Mouse (Mus musculus): ENCODE measurements around the gene Vps37b.

Vps37b gene

DNA sequence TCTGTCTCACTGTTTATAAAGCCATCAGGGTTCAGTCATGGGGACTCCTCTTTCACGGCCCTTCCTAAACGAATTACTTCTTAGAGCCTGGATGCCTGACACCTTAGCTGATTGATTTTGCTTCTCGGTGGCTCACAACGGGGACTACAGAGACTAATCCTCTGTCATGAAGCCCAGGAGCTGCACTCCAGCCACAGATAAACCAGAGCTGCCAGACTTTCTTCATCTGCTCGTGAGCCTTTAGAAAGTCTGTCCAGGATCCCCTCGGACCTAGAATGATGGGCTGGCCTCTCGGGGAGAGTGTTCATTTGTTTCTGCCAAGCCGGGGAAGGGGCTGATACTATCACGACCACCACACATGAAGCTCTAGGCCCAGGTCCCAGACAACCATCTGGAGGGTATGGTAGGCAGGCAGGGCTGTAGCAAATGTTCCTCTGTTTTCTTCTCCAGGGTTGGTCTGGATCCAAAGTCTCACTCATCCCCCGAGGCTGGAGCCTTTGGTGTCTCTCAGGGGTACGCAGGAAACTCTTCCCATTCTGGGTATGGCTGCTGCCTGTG lies 13.5 kb upstream of the Vps37b start:
- no peak for DNase-seq

DNA sequence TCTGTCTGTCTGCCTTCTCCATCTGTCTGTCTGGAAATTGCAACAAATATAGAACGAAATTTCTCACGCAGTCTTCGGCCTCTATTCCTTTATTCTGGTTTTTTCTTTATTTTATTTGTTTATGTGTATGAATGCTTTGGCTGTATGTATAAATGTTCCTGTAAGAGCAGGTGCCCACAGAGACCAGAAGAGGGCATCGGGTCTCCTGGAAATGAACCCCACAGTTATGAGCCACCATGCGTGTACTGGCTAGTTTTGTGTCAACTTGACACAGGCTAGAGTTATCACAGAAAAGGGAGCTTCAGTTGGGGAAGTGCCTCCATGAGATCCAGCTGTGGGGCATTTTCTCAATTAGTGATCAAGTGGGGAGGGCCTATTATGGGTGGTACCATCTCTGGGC lies 11.9 kb upstream of the Vps37b start:
- DNase-seq = no peak

DNA sequence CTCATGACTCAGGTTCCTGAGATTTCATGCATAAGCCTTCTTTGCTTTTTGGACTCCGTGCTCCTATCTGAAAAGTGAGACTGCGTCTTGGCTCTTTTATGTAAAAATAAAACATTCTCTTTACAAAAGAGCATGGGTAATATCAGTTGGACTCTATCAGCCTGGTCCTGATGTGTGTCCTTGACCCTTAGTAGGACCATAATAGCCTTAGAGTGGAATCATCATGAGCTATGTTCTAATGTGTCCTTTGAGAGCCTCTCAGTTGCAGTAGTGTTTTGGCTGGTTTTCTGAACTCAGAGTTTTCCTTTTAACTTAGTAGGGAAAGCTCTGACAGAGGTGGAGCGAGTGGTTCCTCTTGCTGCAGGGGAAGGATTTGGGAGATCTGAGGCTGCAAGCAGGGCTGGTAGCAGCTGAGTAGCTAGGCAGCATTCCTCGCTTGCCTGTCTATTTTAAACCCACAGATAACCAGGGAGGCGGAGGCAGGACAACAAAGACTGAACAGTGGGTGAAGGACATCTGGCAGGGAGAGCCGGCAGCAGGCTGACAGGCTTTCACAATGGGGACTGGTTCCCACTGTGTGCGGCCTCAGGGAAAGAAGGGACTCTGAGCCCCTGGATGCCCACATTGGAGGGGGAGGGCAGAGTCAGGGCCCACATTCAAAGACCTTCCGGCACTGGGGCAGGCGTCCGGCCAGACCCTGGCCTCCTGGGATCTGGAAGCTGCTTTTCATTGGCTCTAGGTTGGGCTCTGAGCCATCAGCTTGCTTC lies 11.3 kb upstream of the Vps37b start:
- no peak for DNase-seq

DNA sequence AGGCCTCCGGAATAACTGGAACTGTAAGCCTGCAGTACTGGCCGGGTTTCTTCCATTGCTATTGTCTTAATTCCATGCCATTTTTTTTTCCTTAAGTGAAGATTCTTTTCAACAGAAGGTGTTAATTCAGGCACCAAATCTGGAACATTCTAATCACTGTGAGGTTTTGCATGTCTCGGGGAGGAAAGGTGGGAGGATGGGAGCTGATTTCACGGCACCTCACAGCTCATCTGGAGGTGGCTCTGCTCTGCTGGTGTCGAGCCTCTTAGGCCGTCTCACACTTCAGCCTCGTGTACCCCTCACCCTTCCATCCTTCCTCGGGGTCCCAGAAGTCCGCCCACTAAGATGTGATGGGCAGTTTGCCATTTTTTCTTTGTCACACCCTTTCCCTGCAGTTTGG lies 9.0 kb upstream of the Vps37b start:
- DNase-seq = no peak

DNA sequence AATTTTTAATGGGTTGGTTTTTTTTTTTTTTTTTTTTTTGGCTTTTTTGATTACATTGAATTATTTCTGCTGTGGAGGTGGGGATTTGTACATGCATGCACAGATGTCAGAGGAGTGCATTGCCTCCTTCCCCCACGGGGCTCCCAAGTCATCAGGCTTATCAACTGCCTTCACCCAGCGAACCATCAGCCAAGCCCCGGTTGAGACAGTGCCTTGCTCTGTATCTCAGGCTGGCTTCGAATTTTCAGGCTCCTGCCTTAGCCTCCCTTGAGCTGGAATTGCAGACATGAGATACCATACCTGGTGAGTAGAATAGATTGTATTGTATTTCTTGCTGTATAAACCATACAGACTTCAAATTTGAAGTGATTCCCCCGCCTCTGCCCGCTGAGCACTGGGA lies 7.5 kb upstream of the Vps37b start:
- no peak for DNase-seq

DNA sequence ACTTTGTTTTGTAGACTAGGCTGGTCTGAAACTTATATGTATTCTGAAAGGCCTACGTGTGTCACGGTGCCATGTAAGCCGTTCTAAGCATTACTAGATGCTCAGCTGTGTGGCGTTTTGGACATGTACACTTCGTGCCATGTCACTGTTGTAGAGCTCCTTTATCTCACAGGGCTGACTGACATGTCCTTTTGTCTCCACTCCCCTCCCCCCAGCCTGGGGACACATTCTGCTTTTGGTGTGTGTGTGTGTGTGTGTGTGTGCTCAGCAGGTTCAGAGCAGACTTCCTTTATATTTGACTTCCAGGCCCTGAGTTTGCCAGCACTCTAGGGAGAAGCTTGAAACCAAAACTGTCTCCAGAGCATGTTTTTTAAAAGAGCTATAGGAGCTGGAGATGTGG lies 4.8 kb upstream of the Vps37b start:
- DNase-seq = no peak

DNA sequence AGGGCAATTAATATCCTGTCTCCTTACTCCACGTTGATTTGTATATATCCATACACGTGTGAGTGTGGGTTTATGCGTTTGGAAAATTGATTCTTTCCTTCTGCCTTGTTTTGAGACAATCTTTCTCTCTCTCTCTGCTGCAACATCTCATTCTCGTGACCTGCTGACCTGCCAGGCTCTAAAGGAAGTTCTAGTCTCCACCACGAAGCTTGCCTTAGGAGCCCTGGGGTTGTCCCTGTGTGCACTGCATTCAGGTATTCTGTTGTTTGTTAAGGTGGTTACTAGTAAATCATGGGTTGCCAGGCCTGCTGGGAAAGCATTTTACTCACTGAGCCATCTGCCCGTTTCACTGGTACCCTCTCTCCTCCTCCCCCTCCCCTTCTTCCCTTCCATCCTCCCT lies 4.3 kb upstream of the Vps37b start:
- DNase-seq = no peak

DNA sequence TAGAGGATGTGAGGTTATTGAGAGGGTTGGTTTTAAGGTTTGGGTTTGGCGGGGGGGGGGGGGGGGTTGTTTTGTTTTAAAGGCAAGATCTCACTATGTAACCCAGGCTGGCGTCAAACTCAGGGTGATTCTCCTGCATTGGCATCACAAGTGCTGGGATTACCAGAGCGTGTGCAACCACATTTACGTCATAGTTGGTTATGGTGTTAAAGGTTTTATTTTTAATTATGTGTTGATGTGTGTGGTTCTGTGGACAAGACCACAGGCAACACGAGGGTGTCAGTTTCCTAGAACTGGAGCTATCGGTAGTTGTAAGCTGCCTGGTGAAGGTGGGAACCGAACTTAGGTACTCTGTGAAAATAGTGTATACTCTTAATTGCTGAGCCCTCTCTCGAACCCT lies 3.7 kb upstream of the Vps37b start:
- DNase-seq = no peak

DNA sequence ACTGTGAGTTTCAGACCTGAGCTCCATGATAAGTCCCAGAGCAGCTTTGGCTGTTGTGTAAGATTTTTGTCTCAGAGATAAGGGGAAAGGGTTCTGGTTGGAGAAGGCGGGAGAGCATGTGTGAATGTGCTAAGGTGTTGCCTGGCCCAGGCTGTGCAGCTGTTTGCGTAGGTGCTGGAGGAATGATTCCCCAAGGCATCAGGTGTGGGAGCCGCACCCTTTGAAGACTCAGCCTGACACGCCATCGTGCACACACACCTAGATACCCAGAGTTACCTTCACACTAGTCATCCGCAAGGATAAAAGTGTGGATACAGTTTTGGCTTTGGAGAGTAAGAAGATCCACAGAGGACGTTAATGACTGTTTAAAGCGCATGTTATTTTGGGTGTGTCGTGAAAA lies 3.3 kb upstream of the Vps37b start:
- no peak for DNase-seq

DNA sequence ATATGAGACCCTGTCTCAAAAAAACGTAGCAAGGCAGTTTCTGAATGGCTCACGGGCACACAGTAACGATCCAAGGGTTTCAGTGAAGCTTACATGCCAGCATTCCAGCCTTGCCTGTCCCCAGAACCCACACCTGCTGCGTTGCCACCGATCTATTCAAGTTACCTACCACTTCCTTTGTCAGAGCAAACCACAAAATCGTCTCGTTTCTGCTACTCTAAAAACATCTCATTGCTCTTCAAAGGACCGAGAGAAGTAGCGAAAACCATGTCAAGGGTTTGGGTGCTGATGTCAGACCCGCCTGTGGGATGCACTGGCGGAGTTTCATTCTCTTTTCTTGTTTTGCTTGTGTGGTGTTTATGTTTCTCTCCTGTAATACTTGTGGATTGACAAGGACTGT lies 2.4 kb upstream of the Vps37b start:
- no peak for DNase-seq

DNA sequence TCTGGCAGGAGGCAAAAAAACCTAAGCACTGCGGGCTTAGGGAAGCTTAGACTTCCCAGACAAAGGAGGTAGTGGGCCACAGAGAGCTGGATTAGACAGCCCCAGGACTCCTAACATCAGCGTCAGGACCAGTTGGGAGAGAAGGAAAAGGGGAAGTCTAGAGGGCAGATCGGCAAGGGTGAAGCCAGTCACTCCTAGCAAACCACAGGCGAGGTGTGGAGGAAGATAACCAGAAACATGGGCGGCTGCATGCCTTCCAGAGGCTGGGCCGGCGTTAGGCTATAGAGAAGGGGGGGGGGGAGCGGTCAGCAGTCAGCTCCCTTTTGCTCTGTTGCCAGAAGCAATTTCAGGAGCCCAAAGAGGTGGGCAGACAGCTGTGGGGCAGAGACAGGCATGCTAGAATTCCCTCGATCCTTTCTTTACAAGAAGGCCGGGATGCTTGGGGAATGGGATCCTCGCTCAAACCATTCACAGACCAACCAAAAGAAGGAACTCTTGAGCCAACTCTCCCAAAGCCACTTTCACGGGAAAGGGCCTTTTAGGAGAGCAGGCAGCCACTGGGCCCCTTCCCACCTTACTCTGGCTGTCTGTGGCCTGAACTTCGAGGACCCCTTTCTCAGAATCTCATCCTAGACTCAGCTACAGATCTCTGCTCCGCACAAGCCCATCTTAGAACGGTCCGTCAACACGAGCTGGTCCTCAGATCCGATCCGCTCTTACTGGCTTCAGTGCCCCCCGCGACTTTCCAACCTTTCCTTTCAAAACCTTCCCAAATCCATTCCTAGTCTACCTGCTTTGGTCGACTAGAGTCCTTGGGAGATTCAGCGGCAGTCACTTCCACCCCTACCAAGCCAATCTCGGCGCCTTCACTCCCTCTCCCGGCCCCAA lies 758 bp downstream of the Vps37b start:
- no peak for DNase-seq

DNA sequence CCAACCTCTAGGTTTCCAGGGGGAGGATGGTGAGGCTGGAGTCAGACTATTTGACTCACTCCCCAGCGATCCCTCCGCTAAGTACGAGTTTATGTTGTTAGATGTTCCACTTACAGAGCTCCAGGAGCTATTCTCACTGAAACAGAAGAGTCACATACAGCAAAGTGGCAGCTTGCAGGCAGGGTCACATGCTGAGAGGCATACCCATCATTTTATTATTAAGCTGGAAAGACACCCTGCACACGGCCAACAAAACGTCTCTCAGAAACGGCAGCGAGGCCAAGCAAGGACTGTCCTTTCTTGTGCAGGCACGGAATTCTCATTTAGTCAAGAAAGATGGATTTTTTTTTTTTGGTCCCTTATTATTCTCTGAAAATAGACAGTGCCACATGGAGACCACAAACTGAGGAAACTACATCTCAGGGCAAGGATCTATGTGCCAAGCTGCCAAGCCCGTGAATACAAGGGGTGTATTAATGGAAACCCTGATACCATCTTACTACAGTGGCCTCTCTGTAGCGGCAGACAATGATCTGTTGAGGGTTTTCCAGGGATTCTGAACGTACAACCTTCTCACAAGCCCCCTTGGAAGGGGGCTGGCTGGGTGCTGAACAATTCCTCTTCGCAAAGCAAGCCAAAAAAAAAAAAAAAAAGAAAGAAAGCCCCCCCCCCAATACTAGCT lies 1.5 kb downstream of the Vps37b start:
- no peak for DNase-seq

DNA sequence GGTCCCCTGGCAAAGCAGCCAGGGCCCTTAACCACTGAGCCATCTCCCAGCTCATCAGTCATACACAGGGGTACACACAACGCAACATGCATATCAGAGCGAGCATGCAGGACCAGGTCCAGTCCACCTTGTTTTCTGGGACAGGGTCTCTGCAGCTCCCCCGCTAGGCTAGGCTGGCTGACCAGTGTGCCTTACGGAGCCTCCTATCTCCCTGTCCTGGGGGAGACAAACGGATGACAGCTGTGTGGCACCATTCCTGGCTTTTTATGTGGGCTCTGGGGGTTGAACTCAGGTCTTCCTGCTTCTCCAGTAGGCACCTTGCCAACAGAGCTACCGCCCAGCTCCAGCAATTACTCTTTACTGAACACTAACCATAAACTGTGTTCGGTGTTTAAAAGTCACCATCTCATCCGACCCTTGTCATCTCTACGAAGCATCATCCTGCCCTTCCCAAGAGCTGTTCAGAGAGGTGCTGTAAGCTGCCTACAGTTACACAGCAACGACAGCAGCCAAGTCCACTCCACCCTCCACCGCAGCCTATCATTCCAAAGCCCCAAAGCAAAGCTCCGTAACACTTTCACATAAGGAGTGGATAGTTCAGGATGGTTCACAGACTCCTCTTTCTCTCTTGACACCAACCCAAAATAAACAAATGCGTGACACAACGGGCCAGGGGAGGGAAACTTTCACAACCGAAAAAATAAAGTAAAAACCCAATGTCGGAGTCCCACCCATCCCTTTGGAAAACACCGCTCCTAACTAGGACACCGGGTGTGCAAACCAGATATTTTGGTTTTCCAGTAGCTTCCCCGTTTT lies 2.6 kb downstream of the Vps37b start:
- DNase-seq = no peak

DNA sequence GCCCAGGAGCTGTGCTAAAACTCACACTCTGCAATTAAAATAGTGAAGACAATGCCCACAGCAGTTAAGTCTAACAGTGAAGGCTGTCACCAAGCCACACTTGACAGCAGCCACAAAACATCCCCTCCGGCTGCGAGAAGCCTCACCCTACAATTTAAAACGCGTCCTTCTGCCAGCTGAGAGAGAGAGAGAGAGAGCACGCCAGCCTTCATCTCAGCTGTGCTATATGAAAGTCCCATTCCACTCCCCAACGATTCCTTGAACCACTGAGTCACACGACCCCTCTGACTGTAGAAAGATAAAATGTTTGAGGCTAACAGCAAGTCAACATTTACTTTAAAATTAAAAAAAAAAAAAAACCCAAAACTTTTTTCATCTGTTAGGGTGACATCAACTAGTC lies 3.4 kb downstream of the Vps37b start:
- no peak for DNase-seq

DNA sequence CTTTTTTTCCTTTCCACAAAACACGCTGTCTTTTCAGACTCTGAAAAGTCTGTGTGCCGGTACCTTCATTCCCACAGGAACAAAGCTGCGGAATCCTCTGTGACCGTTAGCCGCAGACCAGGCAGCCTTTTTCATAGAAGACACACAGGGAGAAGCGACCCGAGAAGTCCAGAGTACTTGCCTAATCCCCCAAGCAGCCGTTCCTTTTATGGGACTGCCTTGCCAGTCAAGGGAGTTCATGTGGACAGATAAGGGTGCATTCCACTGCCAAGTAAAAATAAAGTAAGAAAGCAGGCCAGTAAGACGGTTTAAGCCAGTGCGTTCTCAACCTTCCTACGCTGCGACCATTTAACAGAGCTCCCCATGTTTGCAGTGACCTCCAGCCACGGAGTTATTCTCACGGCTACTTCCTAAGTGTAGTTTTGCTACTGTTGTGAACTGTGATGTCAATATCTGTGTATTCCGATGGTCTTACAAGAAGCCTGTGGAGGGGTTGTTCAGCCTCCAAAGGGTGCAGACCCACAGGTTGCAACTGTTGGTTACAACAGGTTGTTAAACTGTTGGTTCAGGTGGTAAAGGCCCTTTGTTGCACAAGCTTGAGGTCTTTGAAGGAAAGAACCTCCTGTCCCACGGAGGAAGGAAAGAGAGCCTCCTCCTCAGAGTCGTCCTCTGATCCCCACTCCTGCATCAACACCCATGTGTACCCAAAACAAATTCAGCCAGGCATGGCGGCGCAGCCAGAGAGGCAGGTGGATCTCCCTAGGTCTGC lies 4.2 kb downstream of the Vps37b start:
- DNase-seq = no peak

DNA sequence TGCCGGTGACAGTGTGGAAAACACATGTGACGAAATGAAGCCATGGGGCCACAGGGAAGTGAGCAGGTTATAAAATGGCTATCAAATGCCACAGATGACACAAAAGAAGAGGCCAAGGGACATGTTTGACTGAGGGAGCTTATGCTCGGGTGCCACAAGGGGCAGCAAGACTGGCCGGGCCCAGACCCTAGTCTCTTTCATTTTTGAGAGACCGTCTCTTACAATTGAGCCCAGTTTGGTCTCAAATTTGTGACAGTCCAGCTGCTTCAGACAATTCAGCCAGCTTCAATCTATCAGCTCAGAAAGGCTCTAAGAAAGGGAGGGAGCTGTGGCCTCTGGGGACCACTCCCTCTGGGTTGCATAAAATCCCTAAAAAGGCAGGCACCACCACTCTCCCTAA lies 5.5 kb downstream of the Vps37b start:
- no peak for DNase-seq

DNA sequence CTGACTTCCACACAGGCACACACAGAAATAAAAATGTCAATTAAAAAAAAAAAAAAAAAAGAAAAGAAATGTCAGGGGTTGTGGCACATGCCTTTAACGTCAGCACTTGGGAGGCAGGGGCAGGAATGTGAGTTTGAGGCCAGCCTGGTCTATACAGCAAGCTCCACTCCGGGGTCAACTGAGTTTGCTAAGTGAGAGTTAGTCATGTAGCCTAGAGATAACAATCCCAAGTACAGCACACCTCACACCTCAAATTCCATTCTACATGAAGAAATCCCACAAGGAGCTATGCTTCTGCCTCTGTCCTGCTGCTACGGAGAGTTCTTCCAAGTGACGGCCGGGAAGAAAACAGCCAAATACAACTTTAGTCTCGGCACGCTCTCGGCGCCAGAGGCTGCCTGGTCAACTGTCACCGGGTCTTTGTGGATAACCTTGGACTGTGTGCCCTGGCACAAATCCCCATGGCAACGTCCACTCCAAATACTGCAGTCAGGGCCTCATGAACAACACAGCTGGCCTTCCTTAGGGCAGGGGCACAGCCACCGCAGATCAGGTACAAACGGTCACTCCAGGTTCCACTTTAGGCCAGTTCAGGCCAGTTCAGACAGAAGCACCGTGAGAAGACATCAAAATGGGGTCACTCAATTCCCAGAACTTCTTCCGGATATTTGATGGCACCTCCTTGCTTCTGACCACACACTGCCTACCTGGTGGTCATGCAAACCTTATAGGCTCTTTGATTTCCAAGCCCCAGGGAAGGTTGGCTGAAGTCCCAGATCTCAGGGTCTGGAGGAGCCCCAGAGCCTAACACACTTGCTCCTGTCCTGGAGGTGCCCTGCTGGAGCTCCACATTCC lies 6.3 kb downstream of the Vps37b start:
- peak; percentile 70 to 80 for DNase-seq

DNA sequence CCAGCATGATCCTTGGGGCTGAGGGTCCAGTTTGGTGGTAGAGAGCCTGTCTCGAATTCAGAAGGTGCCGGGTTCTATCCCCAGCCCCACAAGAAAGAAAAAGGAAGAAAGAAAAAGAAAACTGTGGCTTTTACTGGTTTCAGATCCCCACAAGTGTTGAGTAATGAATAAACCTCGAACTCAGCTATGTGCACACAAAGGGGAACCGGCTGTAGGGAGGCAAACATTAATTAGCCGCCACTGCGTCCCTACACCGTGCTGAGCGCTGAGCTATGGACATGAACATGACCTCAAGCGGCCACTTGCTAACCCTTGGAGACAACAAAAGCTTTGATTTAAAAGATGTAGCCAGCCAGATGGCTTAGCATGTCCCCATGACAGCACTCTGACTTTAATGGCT lies 6.9 kb downstream of the Vps37b start:
- no peak for DNase-seq

DNA sequence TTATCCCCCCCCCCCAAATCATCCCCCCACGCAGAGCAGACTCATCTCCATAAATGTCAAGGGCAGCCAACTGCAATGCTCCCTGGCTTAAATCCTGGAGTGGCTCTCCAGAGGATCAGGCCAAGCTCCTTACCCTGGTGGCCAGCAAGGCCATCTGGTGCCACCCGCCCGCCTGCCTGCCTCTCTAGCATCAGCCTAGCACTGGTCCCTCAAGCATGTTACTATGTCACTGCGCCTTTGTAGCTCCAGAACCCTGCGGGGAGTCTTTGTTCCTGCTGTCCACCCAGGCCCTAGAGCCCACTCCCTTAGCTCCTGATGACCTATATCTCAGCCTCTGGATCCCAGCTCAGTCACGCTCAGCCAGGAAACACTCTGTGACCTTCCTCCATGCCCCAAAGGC lies 7.4 kb downstream of the Vps37b start:
- no peak for DNase-seq

DNA sequence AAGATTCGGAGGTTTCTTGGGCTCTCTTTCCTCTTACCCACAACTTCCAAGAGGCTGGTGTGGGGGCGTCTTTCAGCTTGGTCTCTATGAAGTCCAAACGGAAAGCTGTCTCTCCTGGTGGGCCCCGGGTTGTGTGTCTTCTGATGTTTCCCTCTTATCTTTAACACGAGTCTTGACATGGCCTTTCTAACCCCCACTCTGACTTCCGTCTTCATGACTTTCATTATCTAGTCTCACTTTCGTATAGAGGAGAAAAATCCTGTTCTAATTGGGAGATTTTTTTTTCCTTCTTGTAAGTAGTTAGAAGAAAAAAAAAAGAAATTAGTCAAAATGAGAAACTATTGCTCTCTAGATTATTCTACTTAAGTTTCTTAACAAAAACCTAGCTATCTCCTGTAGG lies 9.7 kb downstream of the Vps37b start:
- no peak for DNase-seq

DNA sequence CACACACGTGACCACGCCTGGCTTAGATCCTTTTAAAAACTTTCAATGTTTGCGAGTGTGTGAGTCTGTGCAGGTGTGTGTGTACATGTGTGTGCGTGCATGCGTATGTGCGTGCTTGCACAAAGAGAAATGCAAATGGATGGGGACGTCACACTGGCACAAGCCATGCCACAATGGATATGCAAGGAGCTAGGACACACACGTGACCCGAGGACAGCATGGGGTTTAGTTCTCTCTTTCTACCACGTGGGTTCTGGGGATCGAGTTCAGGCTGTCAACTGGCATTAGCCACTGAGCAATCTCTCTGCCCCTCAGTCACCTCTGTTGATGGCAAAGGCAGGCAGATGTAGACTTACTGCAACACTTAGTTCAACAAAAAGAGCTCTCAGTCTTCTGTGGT lies 10.4 kb downstream of the Vps37b start:
- no peak for DNase-seq
